In the genomic region with DNA sequence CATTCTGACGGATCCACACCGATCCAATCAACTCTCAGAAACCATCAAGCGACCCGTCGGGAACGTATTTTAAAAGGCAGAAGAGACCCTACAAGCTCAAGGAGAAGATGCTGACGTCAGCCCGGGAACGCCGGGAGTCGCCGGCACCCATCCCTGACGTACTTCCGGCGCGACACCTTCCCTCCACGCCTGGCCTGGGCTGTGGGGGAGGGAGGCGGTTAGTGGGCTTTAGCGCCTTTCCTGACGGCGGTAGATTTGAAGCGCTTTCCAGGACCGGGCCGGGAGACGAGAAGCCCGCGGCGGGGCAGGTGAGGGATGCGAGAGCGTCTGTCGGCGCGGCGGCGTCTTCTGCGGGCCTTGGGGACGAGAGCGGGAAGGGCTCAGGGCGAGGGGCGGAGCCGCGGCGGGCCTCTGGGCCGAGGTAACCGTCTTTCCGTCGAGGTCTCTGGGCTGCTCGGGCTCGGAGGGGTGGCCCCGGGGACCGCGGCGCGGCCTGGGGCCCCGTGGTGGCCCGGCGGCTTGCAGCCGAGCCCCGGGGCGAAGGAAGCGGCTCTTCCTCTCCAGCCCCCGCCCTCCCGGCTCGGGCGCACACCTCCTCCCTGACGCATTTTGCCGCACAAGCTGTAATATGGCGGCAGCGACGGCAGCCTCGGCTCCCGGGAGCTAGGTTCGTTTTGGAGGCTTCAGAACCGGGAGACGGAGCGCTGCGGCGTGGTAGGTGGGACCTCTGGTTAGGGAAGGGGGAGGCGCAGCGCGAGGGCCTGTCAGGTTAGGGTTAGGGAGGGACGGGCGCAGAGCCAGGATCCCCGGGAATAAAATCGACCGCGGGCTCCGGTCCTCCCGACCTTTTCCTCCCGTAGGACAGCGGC, we compare ENCODE assay signal across 8 mouse cellular contexts. TPM values are rescaled to one million over a fixed set of nuclear protein-coding genes. Genes with fewer than 3 reads are reported as not detected.
DNase-seq lines count a peak whose midpoint lies in the region; ATAC-seq and TF ChIP-seq lines count a peak whose summit lies in the region.

No protein-coding gene starts in this region.

- H3K4me3 ChIP-seq in hindbrain, embryonic 10.5 days: peak overlapping the region; percentile 89
- H3K4me3 ChIP-seq in lung, postnatal 0 days (ENCODE audit: low read depth, low read length): peak overlapping the region; percentile 85

- no peaks in the 10 kb centered on the region for H3K9me3 ChIP-seq in hindbrain, embryonic 10.5 days
- no peaks in the 10 kb centered on the region for H3K9me3 ChIP-seq in lung, postnatal 0 days (ENCODE audit: low read length)

- H3K4me2 ChIP-seq in lung, postnatal 0 days (replicated peaks; ENCODE audit: low read depth, low read length): peak overlapping the region; percentile 60

- peak overlapping the region; percentile 91 for H3K9ac ChIP-seq in lung, postnatal 0 days (replicated peaks; ENCODE audit: low read depth)

- no peak for TF ChIP-seq EP300 in lung, postnatal 0 days (IDR thresholded peaks at IDR 0.05)

- H3K27ac ChIP-seq in hindbrain, embryonic 10.5 days: peak overlapping the region; percentile 96
- H3K27ac ChIP-seq in lung, postnatal 0 days (ENCODE audit: low read length): peak overlapping the region; percentile 91

- H3K27me3 ChIP-seq in hindbrain, embryonic 10.5 days (ENCODE audit: insufficient read depth, poor library complexity, severe bottlenecking): no peaks in the 10 kb centered on the region
- H3K27me3 ChIP-seq in lung, postnatal 0 days (replicated peaks; ENCODE audit: insufficient read depth, low read length): no peaks in the 10 kb centered on the region

- DNase-seq in MEL-GATA-1-ER (ENCODE audit: extremely low read depth, low read depth): peak; percentile 81
- DNase-seq in cerebellum, adult 8-10 months: peak; percentile 91
- peak; percentile 94 for DNase-seq in hindbrain, embryonic 10.5 days (ENCODE audit: low spot score)
- DNase-seq in layer of hippocampus, adult 9-11 months: peak; percentile 93
- DNase-seq in lung, postnatal 0 days (ENCODE audit: low spot score): peak; percentile 97
- peak; percentile 90 for DNase-seq in ovary, postnatal 14 days (ENCODE audit: low spot score)
- peak; percentile 92 for DNase-seq in thymus, postnatal 14 days

- ATAC-seq in frontal cortex, adult (ENCODE audit: low TSS enrichment): peak; percentile 94
- peak; percentile 96 for ATAC-seq in lung, postnatal 0 days

- under 1% methylated on average over 91 of the region's 91 CpGs for WGBS in hindbrain, embryonic 10.5 days
- WGBS in lung, postnatal 0 days: under 1% methylated on average over 83 of the region's 91 CpGs

- H3K36me3 ChIP-seq in hindbrain, embryonic 10.5 days: no peaks in the 10 kb centered on the region
- H3K36me3 ChIP-seq in lung, postnatal 0 days (ENCODE audit: insufficient read depth, low read length): no peaks in the 10 kb centered on the region

- peaks cover 15% of the 10 kb centered on the region for H3K4me1 ChIP-seq in hindbrain, embryonic 10.5 days (replicated peaks)
- H3K4me1 ChIP-seq in lung, postnatal 0 days (ENCODE audit: insufficient read depth, low read depth, low read length): no peaks in the 10 kb centered on the region

- no peak for TF ChIP-seq CTCF in lung, postnatal 0 days (IDR thresholded peaks at IDR 0.05)

RNA-seq across cellular contexts. Expression of a gene that starts 0.5 kb away (rescaled TPM):
- polyA plus RNA-seq in hindbrain, embryonic 10.5 days (2016; fragmentation: Nextera tagmentation; extraction: Ambion mirVana): 78.0 and 128 TPM in 2 replicates
- polyA plus RNA-seq in lung, postnatal 0 days (2015; fragmentation: Nextera tagmentation; extraction: Ambion mirVana): 95.1 and 96.5 TPM in 2 replicates

RNA-seq across cellular contexts. Expression of a gene that starts 9.6 kb away (rescaled TPM):
- 14.5 and 17.7 TPM in 2 replicates for polyA plus RNA-seq in hindbrain, embryonic 10.5 days (2016; fragmentation: Nextera tagmentation; extraction: Ambion mirVana)
- 5.4 and 6.2 TPM in 2 replicates for polyA plus RNA-seq in lung, postnatal 0 days (2015; fragmentation: Nextera tagmentation; extraction: Ambion mirVana)

RNA-seq across cellular contexts. Expression of a gene that starts 53.0 kb away (rescaled TPM):
- polyA plus RNA-seq in hindbrain, embryonic 10.5 days (2016; fragmentation: Nextera tagmentation; extraction: Ambion mirVana): 0.29 TPM in 2 replicates
- 0.45 and 0.83 TPM in 2 replicates for polyA plus RNA-seq in lung, postnatal 0 days (2015; fragmentation: Nextera tagmentation; extraction: Ambion mirVana)

Comparison
In these comparisons a context has a peak if more than half of its experiments do, and no peak if none do; other contexts are left out.
1. Peak in every context shown above with its lines: DNase-seq, ATAC-seq, H3K4me3 ChIP-seq and H3K27ac ChIP-seq.